Mouse (Mus musculus): ENCODE data around the gene Dgkd.

GRCm38 (mm10) chr1:87858031-87858430 is 4.9 kb downstream of the Dgkd start:
- no peak for TF ChIP-seq CTCF (IDR thresholded peaks at IDR 0.05; ENCODE audit: borderline replicate concordance, insufficient read depth, low read depth, low read length)
- TF ChIP-seq POLR2A (IDR thresholded peaks at IDR 0.05; ENCODE audit: borderline replicate concordance, insufficient read depth, low read length), result no peak
